Mouse (Mus musculus): Measurements from ENCODE around the gene Sgta.
"Not testable (repeated sequence)": the region's sequence is repeated elsewhere in the genome, so short reads cannot be mapped to it uniquely, and the experiment has no call there.

Gene Sgta

GRCm38 (mm10) chr10:81057406-81058130 lies 2.4 kb downstream of the Sgta start:
- DNase-seq (ENCODE audit: low spot score in 2 of 2) = no peak

- DNase-seq (ENCODE audit: low spot score in 2 of 2) = not testable (repeated sequence)
Observed at GRCm38 (mm10) chr10:81055802-81056340, 4.1 kb downstream of the Sgta start.

- no peak for DNase-seq (ENCODE audit: low spot score in 2 of 2)
Observed at GRCm38 (mm10) chr10:81055169-81055568, 4.8 kb downstream of the Sgta start.

- no peak for DNase-seq (ENCODE audit: low spot score in 2 of 2)
Observed at GRCm38 (mm10) chr10:81052577-81052976, 7.4 kb downstream of the Sgta start.

- no peak for DNase-seq (ENCODE audit: low spot score in 2 of 2)
Observed at GRCm38 (mm10) chr10:81051133-81051532, 8.8 kb downstream of the Sgta start.

GRCm38 (mm10) chr10:81050645-81051044 lies 9.3 kb downstream of the Sgta start:
- DNase-seq (ENCODE audit: low spot score in 2 of 2) = peak in 1 of 2 experiments; percentile 23

- DNase-seq (ENCODE audit: low spot score in 2 of 2) = not testable (repeated sequence)
Observed at GRCm38 (mm10) chr10:81045246-81045645, 14.7 kb downstream of the Sgta start.

- peak; percentile 49 to 69 for DNase-seq (ENCODE audit: low spot score in 2 of 2)
Observed at GRCm38 (mm10) chr10:81041458-81042175, 18.4 kb downstream of the Sgta start.

GRCm38 (mm10) chr10:81036988-81037580 lies 22.9 kb downstream of the Sgta start, which contains the start of gene Slc39a3:
TSS of gene Slc39a3 (minus strand) at chr10:81037426.
- DNase-seq (ENCODE audit: low spot score in 2 of 2) = peak; percentile 97

GRCm38 (mm10) chr10:81036251-81036650 lies 23.7 kb downstream of the Sgta start:
- peak in 1 of 2 experiments; percentile 30 for DNase-seq (ENCODE audit: low spot score in 2 of 2)

GRCm38 (mm10) chr10:81033586-81033985 lies 26.4 kb downstream of the Sgta start:
- DNase-seq (ENCODE audit: low spot score in 2 of 2) = no peak

GRCm38 (mm10) chr10:81029031-81029430 lies 30.9 kb downstream of the Sgta start:
- no peak for DNase-seq (ENCODE audit: low spot score in 2 of 2)

- no peak for DNase-seq (ENCODE audit: low spot score in 2 of 2)
Observed at GRCm38 (mm10) chr10:81028219-81028618, 31.8 kb downstream of the Sgta start.

- no peak for DNase-seq (ENCODE audit: low spot score in 2 of 2)
Observed at GRCm38 (mm10) chr10:81027331-81027730, 32.6 kb downstream of the Sgta start.

- DNase-seq (ENCODE audit: low spot score in 2 of 2) = no peak
Observed at GRCm38 (mm10) chr10:81026857-81027256, 33.1 kb downstream of the Sgta start.

GRCm38 (mm10) chr10:81025639-81026275 lies 34.2 kb downstream of the Sgta start, which contains the start of gene Diras1:
TSS of gene Diras1 (minus strand) at chr10:81025662.
- DNase-seq (ENCODE audit: low spot score in 2 of 2) = no peak

GRCm38 (mm10) chr10:81025047-81025621 lies 34.8 kb downstream of the Sgta start:
- no peak for DNase-seq (ENCODE audit: low spot score in 2 of 2)

GRCm38 (mm10) chr10:81024346-81024937 lies 35.5 kb downstream of the Sgta start:
- no peak for DNase-seq (ENCODE audit: low spot score in 2 of 2)

- DNase-seq (ENCODE audit: low spot score in 2 of 2) = no peak
Observed at GRCm38 (mm10) chr10:81022744-81023143, 37.2 kb downstream of the Sgta start.

GRCm38 (mm10) chr10:81021547-81022110 lies 38.4 kb downstream of the Sgta start:
- no peak for DNase-seq (ENCODE audit: low spot score in 2 of 2)

- no peak for DNase-seq (ENCODE audit: low spot score in 2 of 2)
Observed at GRCm38 (mm10) chr10:81020207-81020606, 39.8 kb downstream of the Sgta start.

Measured in spleen, postnatal 14 days (tissue).